Mouse (Mus musculus) heart, adult 8-10 months (tissue): Measurements from ENCODE around the gene Gan. TPM values are rescaled to one million over a fixed set of nuclear protein-coding genes. Genes with fewer than 3 reads are reported as not detected.

Source experiments
- DNase-seq: peaks from one replicate; pipeline ENCODE4 v3.0.0; 2022; ENCODE audit warnings: low spot score
- total RNA-seq, 4 experiments: library from RNA; stranded (reverse); gene quantifications; 2 replicates each; pipeline ENCODE4 v1.2.4; 2022

Gan gene
- total RNA-seq, result 1 to 10 TPM; 4.3 to 5.2 (median 4.8) TPM

DNA sequence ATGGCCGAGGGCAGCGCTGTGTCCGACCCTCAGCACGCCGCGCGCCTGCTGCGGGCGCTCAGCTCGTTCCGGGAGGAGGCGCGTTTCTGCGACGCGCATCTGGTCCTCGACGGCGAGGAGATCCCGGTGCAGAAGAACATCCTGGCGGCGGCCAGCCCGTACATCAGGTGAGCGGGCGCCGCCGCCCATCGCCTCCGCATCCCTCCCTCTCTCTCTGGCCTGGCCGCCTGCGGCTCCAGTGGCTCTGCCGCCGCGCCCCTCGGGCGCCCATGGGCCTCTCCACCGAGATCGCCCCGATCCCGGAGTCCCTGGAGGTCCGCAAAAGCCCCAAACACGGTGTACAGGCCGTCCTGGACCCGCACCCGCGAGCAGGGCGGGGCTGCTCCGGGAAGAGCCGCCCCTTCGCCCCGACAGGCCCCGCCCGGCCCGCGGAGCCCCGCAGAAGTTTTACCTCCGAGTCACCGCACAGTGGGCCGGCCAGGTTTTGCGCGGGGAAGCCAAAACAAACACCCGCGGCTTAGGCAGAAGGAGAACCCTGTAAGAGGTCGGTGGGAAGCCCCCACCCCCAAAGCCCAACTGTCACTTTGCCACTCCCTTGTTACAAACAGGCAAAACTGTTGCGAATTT lies at the start of gene Gan:
Gene Gan, plus strand, starts transcription at position 1 of the 627 bp plus-strand sequence.
- peak; percentile 12 for DNase-seq

DNA sequence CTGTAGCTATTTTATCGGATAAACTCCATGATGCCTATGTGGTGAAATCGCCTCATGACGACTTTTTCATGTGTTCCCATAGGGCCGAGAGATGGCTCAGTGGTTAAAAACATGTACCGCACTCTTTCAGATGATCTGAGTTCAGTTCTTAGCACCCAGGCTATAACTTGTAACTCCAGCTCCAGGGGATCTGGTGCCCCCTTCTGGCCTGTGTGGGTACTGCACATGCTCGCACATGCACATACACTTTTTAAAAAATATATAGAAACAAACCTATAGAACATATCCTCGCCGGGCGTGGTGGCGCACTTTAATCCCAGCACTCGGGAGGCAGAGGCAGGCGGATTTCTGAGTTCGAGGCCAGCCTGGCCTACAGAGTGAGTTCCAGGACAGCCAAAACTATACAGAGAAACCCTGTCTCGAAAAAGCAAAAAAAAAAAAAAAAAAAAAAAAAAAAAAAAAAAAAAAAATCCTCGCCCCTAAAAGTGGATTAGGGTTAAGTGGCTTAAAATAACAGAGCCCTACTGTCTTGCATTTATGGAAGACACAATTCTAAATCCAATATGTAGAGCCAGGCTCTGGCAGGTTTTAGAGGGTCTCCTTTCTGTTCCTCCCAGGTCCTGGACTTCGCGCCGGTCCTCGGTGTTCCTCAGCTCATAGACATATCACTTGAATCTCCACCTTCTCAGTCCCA lies 48.8 kb upstream of the Gan start:
- no peak for DNase-seq

DNA sequence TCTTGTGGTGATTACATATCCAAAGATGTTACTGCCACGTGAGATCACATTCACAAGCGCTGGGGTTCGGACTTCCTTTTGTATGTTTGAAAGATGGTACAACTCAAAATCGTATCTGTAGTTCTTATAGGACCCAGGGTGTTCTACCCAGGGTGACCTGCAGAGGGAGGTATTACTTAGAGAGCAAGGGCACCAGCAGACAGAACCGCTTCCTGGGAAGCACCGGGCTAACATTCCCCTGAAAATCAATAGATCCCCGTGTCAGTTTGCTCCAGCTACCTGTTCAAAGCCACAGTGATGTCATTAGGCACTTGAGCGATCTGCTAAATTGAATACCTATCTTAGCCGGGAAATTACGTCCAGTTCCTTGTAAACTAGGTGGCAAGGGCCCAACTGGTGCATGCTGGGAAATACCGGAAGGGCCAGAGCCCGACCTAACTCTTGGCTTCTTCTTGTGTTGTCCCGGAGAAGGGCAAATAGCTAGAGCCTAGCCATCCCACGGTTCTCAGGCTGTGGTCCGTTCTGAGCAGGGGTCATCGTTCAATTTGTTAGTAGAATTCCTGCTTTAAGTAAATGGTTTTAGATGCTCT lies 48.0 kb upstream of the Gan start:
- DNase-seq, result peak; percentile 52

DNA sequence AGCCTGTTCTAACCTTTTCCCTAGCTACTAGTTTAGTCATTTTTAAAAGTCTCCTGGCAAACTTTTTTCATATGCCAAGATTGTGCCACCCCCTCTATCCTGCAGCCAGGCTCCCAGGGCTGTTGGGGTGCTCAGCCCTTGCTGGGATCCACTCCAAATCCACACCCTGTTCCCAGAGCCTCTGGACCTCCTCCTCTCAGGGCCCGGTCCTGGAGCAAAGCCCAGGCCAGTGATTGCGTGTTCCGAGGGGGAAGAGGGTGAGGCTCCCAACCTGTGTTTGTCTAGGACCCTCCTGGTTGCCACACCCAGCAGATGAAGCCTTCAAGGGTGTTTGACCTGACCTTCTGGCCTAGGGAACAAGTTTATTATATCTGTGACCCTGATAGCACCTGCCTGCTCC lies 46.3 kb upstream of the Gan start:
- DNase-seq, result peak; percentile 5

DNA sequence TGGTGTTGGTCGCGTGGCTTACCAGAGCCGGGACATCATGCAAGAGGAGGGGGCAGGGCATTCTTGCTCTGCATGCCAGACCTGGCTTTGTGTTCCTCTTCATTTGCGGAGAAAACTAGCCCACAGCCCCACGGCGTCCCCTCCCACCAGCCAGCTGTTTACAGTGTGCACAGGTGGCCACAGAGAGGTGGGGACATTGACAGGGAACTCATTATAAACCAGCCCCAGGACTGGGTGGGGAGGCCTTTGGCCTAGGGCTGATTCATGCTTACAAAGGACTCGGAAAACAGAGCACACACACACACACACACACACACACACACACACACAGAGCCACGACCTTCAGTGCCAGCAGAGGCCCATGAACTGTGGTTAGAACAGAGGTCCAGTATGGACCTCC lies 45.7 kb upstream of the Gan start:
- no peak for DNase-seq

DNA sequence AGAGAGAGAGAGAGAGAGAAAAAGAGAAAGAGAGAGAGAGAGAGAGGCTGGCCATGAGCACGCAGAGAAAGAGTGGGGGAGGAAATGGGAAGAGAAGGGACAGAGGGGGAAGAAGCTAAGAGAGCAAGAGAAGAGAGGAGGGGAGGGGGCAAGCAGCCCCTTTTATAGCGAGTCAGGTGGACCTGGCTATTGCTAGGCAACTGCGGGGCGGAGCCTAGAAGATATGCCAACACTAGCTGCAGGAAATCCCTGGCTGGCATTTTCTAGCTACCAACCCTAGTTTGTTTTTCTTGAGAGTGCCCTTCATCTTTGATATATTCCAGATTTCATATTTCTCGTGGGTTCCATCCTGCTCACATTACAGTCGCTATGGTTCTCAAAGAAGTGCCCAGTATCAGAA lies 42.8 kb upstream of the Gan start:
- DNase-seq, result no peak

DNA sequence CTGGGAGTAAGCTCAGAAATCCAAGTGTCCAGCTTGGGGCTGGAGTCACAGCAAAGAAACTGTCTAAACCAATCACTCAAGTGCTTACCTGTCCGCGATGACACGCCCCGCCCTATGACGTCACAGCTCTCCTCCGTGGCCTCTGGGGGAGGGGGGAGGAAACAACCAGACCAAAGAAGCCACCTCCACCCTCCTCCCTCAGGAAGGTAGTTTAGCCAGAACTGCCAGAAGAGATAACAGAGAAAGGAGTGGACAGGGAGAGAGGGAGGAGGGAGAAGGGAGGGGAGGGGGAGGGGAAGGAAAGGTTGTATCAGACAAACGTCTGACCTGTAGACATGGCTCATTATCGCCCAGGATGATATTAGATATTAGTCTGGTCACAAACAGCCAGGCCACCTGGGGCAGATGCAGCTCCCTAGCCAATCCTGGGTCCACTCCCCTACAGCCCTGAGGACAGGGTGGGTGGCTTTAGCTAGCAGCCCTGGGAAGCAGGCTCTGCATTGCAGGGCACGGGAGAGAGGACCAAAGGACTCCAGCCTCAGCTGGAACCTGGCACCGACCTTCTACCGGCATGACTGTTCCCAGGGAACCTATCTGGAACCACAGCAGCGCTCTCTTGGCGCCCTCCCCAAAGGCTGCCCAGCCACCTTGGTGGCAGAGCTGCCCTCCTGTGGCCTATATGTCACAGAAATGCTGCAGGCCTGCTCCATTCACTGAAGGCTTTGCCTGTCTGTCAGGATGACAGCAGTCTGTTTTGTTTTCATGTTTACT lies 42.1 kb upstream of the Gan start:
- peak; percentile 13 for DNase-seq

DNA sequence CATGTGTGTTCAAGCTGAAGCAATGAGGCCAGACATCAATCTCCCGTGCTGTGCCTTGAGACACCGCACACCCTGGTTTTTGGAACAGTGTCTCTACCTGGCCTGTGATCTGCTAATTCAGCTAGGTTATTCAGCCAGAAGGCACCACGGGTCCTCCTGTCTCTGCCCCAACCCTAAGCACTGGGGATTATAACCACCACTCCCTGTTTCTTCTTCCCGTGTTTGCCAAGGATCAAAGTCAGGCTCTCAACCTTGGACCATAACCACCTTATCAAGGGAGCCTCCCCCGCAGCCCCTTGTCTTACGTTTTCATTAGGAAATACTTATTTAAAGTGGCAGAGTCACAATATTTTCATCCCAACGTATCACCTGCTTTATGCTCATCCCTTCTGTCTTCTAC lies 41.4 kb upstream of the Gan start:
- DNase-seq, result no peak

DNA sequence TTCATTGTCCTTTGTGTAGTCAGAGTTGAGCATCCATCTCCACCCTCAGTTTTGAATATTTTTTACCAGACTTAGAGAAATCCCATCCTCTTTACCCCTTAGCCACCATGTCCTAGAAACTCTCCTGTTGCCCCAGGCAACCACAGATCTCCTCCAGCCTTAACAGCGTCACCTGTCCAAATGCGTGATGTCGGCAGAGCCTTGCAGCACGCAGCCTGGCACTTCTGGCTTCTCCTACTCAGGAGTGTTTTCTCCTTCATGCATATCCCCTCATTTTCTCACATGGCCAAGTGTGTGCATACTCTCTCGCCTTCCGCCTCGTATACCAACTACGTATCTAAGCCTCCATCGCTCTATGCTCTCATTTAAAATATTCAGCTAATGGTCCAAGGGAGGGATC lies 39.5 kb upstream of the Gan start:
- no peak for DNase-seq

DNA sequence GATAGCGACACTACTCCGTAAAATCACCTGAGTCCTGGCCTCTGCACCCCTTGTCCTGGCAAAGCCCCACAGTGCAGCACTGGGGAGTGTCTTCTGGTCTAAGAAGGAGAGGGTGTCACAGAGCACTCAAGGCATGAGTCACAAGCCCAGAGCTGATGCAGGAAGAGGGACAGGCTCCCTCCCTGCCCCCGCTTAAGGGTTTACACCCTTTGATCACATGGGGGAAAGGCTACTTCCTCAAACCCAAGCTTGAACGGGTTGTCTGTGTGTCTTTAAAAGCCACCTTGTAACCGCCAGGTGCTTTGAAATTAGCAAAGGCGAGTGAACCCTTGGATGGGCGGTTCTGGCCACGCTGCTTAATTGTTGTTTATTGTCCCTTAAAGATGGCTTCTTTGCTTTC lies 36.7 kb upstream of the Gan start:
- DNase-seq, result no peak

DNA sequence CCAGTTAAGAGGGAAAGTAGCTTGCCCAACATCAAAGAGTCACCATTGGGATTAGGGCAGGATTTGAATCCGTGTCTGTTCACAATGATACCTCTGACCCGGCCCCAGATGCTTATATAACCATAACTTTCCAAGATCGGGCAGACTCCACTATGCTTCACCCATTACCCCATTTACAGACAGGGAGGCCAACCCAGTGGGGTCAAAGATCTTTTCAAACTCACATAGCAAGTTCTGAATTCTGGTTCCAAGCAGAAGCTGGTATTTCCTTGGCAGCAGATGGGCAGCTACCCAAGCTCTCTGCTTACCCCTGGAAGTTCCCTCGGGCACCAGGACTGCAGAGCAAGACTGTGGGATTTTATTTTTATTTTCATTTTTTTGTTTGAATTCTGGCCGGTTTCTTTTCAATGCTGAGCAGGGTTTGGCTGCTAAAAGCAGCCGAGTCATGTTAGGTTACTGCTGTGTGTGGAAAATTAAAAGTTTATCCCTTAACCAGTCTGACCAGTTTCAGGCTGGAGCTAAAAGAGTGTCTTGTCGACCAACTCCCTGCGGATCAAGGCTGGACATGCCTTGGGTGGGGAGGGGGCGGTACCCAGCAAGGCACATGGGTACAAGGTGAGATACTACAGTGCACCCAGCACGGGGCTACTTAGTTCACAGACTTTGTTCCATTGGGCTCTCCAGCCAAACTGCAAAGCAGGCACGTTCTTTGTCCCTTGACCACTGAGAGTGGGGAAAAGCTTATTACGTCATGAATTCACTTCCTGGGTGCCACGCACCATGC lies 33.9 kb upstream of the Gan start:
- no peak for DNase-seq

DNA sequence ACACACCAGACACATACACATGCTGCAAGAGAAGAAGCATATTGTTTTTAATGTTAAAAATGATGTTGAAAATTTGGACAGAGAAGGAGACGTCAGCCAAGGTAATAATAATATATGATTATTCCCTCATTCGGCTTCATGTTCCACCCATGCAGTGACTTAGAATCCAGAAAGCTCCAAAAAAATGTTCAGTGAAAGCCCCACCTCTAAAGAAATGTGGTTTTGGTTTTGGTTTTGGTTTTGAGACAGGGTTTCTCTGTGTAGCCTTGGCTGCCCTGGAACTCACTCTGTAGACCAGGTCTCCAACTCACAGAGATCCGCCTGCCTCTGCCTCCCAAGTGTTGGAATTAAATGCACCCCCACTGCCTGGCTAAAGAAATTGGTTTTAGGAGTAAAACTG lies 32.1 kb upstream of the Gan start:
- no peak for DNase-seq

DNA sequence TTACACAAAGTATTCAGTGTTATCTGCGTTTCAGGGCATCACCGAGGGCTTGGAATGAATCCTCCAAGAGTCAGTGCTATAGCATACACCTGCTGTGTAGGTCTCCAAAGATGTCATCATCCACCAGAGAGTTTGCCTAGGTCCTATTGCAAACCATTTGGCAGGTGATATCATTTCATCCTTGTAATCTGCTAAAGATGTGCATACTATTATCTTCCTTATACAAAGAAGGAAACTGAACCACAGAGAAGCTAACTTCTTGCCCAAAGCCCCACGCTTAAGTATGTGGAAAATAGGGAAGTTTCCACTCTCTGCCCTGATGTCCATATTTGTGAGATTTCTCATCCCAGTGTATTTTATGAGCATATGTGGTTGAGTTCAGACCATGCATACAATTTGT lies 31.5 kb upstream of the Gan start:
- DNase-seq, result no peak

DNA sequence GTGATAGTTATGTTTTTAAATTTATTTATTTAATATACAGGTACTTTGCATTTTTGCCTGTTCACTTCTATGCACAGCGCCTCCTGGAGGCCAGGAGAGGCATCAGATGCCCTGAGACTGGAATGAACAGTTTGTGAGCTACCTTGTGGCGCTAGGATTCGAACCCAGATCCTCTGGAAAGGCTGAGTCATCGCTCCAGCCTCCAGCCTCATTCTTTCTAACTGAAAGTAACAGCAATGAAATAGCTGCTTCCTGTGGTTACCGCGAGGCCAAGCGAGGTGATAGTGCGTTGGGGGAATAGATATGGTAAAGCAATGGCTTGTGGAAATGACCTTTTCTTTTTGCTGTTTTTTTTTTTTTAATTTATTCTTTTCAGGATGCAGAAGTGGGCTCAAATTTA lies 30.9 kb upstream of the Gan start:
- no peak for DNase-seq

DNA sequence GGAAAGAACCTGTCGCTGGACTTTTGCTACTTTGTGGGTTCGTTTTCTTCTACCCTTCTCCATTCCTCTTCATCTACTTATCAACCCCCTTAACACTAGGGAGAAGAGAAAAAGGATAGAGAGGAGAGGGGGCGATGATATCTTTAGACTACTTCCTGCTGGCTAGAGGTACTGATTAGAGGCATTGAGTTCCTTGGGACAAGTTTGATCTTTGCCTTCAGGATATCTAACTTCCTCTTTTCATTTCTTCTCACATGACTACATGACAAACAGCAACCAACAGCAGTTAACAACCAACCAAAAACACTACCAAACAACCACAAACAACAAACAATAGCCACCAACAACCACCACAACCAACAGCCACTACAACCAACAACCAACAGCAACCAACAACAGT lies 24.2 kb upstream of the Gan start:
- DNase-seq, result no peak

DNA sequence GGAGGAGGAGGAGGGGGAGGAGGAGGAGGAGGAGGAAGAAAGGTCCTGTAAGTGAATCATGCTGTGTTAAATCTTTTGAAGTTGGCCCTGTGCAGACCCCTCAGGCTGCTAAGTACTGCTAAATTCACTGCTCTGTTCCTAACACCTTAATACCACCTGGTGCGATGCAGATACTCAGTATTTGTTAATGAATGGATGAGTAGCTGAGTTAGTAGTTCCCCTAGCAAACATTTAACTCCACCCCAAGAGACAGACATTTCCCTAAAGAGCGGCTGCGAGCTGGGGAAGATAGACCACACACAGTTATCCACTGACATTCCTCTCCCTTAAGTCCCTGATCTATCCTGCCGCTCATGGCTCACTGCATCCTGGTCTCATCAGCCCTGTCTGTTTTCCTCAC lies 21.6 kb upstream of the Gan start:
- no peak for DNase-seq

DNA sequence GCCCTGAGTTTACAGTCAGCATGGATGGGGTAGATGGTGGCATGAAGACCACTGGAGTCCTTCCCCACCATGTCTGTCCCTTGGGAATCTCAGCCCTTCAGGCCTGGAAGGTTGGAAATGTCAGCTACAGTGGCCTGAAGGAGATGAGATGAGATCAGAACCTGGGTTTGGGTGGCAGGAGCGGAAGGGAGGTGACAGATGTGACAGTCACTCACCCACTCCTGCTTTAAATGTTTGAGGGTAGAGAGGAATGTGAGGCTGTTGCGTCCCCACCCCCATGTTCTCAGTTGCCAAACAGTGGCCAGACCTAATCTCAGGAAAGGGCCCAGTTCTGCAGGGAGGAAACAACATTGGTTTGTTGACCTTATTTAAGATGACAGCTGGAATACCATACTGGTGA lies 21.2 kb upstream of the Gan start:
- DNase-seq, result no peak

DNA sequence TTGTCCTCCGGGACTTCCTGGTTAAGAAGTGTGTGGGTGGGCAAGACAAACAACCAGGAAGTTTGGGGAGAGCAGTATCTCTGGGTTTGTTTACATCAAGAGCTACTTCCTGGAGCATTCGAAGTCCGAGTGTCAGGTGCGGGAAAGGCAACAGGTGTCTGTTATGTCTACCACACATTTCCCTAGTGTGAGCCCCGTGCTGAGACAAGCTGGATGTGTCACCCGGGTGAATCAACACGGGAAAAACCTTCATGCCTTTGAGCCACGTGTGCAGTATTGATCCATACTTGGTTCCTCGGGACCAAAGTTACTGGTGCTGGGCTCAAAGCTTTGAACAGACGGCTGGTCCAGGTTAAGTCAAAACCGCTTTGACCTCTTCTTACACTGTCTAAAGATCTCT lies 20.6 kb upstream of the Gan start:
- no peak for DNase-seq

DNA sequence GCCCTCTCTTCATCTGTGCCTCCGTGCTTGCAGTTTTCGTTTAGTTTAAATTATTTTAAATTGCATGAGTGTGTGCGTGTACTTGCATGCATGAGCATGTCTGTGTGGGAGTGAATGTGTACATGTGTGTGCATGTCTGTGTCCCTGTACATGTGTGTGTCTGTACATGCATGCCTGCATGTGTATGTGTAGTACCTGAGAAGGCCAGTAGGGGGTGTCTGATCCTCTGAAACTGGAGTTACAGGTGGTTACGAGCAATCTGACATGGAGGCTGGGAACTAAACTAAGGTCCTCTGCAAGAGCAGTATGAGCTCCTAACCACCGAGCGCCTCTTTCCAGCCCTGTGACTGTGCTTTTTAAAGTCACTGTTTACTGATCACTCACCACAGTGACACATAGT lies 9.4 kb upstream of the Gan start:
- DNase-seq, result no peak

DNA sequence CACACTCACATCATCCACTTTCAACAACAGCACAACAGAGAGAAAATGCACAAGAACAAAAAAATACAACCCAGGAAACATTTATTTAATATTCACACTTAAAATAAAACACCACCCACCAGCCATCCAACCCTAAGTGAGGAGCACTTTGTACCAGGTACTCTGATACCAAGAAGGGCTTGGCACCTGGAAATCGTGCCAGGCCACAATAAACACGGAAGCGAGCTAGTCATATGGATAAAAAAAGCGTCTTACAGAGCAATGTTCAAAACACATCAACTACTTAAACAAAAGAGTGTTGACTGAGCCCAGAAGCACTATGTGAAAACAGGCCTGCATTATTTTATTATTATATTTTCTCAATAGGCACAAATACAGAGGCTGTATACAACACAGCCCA lies 1.8 kb upstream of the Gan start:
- DNase-seq, result no peak

DNA sequence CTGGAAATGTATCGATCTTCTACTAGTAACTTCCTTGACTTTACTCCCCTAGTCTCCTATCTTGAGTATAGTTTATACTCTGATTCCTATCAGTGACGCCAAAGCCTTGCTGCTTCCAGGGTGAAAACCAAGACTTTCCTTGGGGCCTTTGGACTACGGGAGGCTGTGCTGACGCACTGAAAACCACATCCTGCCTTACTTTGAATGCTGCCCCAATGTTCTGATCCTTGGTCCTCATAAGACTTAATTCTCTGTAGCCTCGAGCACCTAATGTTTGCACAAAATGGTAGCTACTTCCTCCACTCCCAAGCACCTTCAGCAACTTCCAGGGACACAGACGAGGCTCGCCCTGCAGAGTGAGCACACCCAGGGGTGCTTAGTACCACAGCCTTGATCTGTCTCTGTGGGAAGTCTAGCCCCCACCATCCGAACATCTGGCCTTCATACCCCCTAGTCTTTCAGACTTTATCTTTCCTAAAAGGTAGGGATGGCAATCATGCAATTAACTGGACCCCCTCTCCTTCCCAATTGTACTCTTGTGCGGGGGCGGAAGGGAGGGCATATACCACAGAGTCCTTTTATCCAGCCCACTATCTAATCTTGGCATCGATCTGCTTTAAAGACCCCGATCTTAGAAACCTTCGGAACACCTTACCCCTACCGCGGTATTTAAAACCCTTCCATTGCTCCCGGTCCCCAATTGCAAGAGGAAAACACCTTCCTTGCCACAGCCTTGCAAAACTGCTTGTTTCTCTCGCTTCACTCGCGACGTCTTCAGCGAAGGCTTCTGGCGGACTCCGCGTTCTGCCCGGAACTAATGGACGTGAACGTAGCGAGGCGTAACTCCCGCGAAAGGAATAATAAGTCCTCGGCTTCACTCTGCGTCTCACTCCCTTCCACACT lies 818 bp upstream of the Gan start:
- DNase-seq, result no peak
